Mouse (Mus musculus) bone marrow macrophage, adult 2 months (primary cell): ENCODE measurements at regions not wholly inside any gene's neighbourhood (a gene's known extent, or its start where the extent isn't known, plus 50 kb on each side); places are given as distances from the start of the nearest gene placed in this dataset.

ENCODE experiments used
- CTCF ChIP-seq: IDR thresholded peaks from 2 replicates; pipeline ENCODE4 v1.5.1; 2012; ENCODE audit warnings: low read depth, mild to moderate bottlenecking, low read length, moderate library complexity
- POLR2A ChIP-seq: IDR thresholded peaks from 2 replicates; pipeline ENCODE4 v1.6.1; 2012; ENCODE audit warnings: mild to moderate bottlenecking, low read depth, low read length, borderline replicate concordance

DNA sequence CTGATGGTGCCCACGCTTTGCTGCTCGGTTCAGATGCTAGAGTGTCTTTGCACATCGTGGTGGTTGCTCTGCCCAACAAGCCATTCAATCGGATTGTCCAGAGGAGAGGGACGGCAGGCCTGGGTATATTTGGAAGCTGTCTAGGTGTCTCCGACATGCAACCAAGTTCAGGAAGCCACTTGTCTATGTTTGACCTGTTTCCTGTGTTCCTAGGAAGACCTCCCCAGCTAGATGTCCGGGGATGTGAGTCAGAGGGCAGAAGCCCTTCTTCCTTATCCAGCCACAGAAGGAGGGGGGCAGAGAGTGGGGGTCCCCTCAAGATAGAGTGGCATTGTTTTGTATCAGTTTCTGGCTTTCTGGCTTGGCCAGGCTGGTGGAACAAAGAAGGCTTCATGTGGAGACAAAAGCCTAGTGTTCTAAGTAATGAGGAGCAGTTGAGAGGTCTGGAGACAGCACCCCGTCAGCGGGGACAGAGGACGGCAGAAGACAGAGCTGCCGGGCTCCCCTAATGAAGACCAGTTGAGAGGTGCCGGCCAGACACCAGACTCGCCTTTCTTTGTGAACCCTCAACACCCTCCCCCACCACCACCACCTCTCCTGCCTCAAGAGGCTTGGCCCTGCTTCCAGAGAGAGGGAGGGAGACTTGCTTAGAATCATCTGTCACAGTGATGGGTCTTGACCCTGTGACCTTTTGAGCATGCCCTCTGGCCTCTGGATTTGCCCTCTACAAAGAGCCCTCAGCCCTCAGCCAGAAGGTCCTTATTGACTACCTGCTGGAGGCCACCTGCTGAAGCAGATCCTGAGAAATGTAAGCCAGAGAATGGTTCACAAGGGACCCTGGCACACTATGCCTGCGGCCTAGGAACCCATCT is 207.6 kb upstream of the Tbx3 start:
- no peak for TF ChIP-seq CTCF
- no peak for TF ChIP-seq POLR2A
